Mouse (Mus musculus): Measurements from ENCODE around the gene Rtn4r.

Gene Rtn4r

GRCm38 (mm10) chr16:18125131-18125530 is 2.3 kb upstream of the Rtn4r start:
- no peak for DNase-seq

- DNase-seq: no peak
Measured at GRCm38 (mm10) chr16:18126211-18126610, 1.2 kb upstream of the Rtn4r start.

GRCm38 (mm10) chr16:18127871-18128563 is 575 bp downstream of the Rtn4r start:
- no peak for DNase-seq

- no peak for DNase-seq
Measured at GRCm38 (mm10) chr16:18128564-18128935, 1.1 kb downstream of the Rtn4r start.

GRCm38 (mm10) chr16:18129413-18129812 is 2.0 kb downstream of the Rtn4r start:
- no peak for DNase-seq

GRCm38 (mm10) chr16:18130288-18130687 is 2.8 kb downstream of the Rtn4r start:
- no peak for DNase-seq

GRCm38 (mm10) chr16:18130705-18131104 is 3.3 kb downstream of the Rtn4r start:
- no peak for DNase-seq

GRCm38 (mm10) chr16:18131245-18131939 is 4.0 kb downstream of the Rtn4r start:
- no peak for DNase-seq

GRCm38 (mm10) chr16:18132026-18132425 is 4.6 kb downstream of the Rtn4r start:
- no peak for DNase-seq

- no peak for DNase-seq
Measured at GRCm38 (mm10) chr16:18132575-18132974, 5.1 kb downstream of the Rtn4r start.

- no peak for DNase-seq
Measured at GRCm38 (mm10) chr16:18133133-18133920, 5.9 kb downstream of the Rtn4r start.

- no peak for DNase-seq
Measured at GRCm38 (mm10) chr16:18135196-18135595, 7.8 kb downstream of the Rtn4r start.

GRCm38 (mm10) chr16:18136015-18136414 is 8.6 kb downstream of the Rtn4r start:
- no peak for DNase-seq

GRCm38 (mm10) chr16:18144201-18144600 is 16.8 kb downstream of the Rtn4r start:
- DNase-seq: no peak

- no peak for DNase-seq
Measured at GRCm38 (mm10) chr16:18145341-18145867, 18.0 kb downstream of the Rtn4r start.

- DNase-seq: no peak
Measured at GRCm38 (mm10) chr16:18148208-18148876, 20.9 kb downstream of the Rtn4r start.

GRCm38 (mm10) chr16:18149205-18149604 is 21.8 kb downstream of the Rtn4r start:
- no peak for DNase-seq

GRCm38 (mm10) chr16:18152189-18152588 is 24.7 kb downstream of the Rtn4r start:
- DNase-seq: no peak

GRCm38 (mm10) chr16:18152769-18153445 is 25.5 kb downstream of the Rtn4r start:
- no peak for DNase-seq

- DNase-seq: no peak
Measured at GRCm38 (mm10) chr16:18154521-18155171, 27.2 kb downstream of the Rtn4r start.

GRCm38 (mm10) chr16:18156579-18157350 is 29.3 kb downstream of the Rtn4r start:
- no peak for DNase-seq

Measured in spleen, adult 18-20 months (tissue).